Mouse (Mus musculus): ENCODE measurements around the gene Aqp3. TPM values are rescaled to one million over a fixed set of nuclear protein-coding genes. Genes with fewer than 3 reads are reported as not detected.

Gene Aqp3
- 3.9 and 4.4 TPM in 2 replicates for polyA plus RNA-seq (2016; fragmentation: Nextera tagmentation; extraction: Ambion mirVana)

- under 1% methylated on average over 42 of the region's 42 CpGs for WGBS
- H3K27me3 ChIP-seq (ENCODE audit: low read depth, poor library complexity, severe bottlenecking) = peaks cover 57% of the 10 kb centered on the region
- H3K36me3 ChIP-seq = no peaks in the 10 kb centered on the region
- peak; percentile 67 for DNase-seq (ENCODE audit: low spot score)
- peaks cover 27% of the 10 kb centered on the region for H3K4me1 ChIP-seq
- 0 out of 2 replicates have a peak within 1 kb of the TSS, but pooled peaks have one; percentile 4 for H3K27ac ChIP-seq
- H3K9me3 ChIP-seq (replicated peaks) = no peaks in the 10 kb centered on the region
- H3K4me3 ChIP-seq = peak within 1 kb of the TSS; percentile 53
Observed at GRCm38 (mm10) chr4:41097871-41098576, at the start of gene Aqp3. Aqp3 (minus strand) TSS chr4:41098183.

GRCm38 (mm10) chr4:41142601-41143000 is 44.6 kb upstream of the Aqp3 start:
- Histone ChIP-seq H3K27me3 (ENCODE audit: low read depth, poor library complexity, severe bottlenecking) (no peaks in the 10 kb centered on the region), H3K27ac (no peak overlapping the region), H3K4me1 (peaks cover 4% of the 10 kb centered on the region; the same call in 1 of the 2 replicates), H3K4me3 (no peak overlapping the region), H3K36me3 (peaks cover 88% of the 10 kb centered on the region), H3K9me3 (replicated peaks) (no peaks in the 10 kb centered on the region)
- 97% methylated on average over 2 of the region's 2 CpGs for WGBS
- DNase-seq (ENCODE audit: low spot score) = no peak

- Histone ChIP-seq H3K27me3 (ENCODE audit: low read depth, poor library complexity, severe bottlenecking) (no peaks in the 10 kb centered on the region), H3K9me3 (replicated peaks) (no peaks in the 10 kb centered on the region), H3K27ac (no peak overlapping the region), H3K4me1 (peaks cover 9% of the 10 kb centered on the region; the same call in 1 of the 2 replicates), H3K4me3 (no peak overlapping the region), H3K36me3 (peaks cover 69% of the 10 kb centered on the region)
- no peak for DNase-seq (ENCODE audit: low spot score)
- WGBS = 98% methylated on average over 6 of the region's 6 CpGs
Observed at GRCm38 (mm10) chr4:41140174-41140875, 42.3 kb upstream of the Aqp3 start.

- whole genome bisulfite sequencing = 0% methylated on average over 8 of the region's 8 CpGs
- Histone ChIP-seq H3K36me3 (peaks cover 39% of the 10 kb centered on the region), H3K27ac (peak overlapping the region; percentile 100), H3K27me3 (ENCODE audit: low read depth, poor library complexity, severe bottlenecking) (no peaks in the 10 kb centered on the region), H3K4me1 (peaks cover 25% of the 10 kb centered on the region), H3K9me3 (replicated peaks) (no peaks in the 10 kb centered on the region), H3K4me3 (peak overlapping the region; percentile 89)
- no peak for DNase-seq (ENCODE audit: low spot score)
Observed at GRCm38 (mm10) chr4:41136811-41137210, 38.8 kb upstream of the Aqp3 start.

- Histone ChIP-seq H3K4me1 (peaks cover 25% of the 10 kb centered on the region), H3K27me3 (ENCODE audit: low read depth, poor library complexity, severe bottlenecking) (no peaks in the 10 kb centered on the region), H3K36me3 (peaks cover 35% of the 10 kb centered on the region), H3K4me3 (peak overlapping the region; percentile 89), H3K27ac (peak overlapping the region; percentile 100), H3K9me3 (replicated peaks) (no peaks in the 10 kb centered on the region)
- no peak for DNase-seq (ENCODE audit: low spot score)
- 0% methylated on average over 4 of the region's 4 CpGs for WGBS
Observed at GRCm38 (mm10) chr4:41136454-41136805, 38.4 kb upstream of the Aqp3 start.

GRCm38 (mm10) chr4:41135711-41136453 is 37.9 kb upstream of the Aqp3 start, which contains the start of gene Ube2r2:
Ube2r2 (plus strand) TSS chr4:41135743.
- Histone ChIP-seq H3K27ac (peak within 1 kb of the TSS; percentile 100), H3K4me1 (peaks cover 25% of the 10 kb centered on the region), H3K36me3 (peaks cover 29% of the 10 kb centered on the region), H3K4me3 (peak within 1 kb of the TSS; percentile 89), H3K9me3 (replicated peaks) (no peaks in the 10 kb centered on the region), H3K27me3 (ENCODE audit: low read depth, poor library complexity, severe bottlenecking) (no peaks in the 10 kb centered on the region)
- peak; percentile 82 for DNase-seq (ENCODE audit: low spot score)
- WGBS = under 1% methylated on average over 61 of the region's 65 CpGs

GRCm38 (mm10) chr4:41134935-41135710 is 37.1 kb upstream of the Aqp3 start:
- Histone ChIP-seq H3K4me3 (peak overlapping the region; percentile 89), H3K36me3 (peaks cover 22% of the 10 kb centered on the region), H3K4me1 (peaks cover 25% of the 10 kb centered on the region), H3K27me3 (ENCODE audit: low read depth, poor library complexity, severe bottlenecking) (no peaks in the 10 kb centered on the region), H3K9me3 (replicated peaks) (no peaks in the 10 kb centered on the region), H3K27ac (peak overlapping the region; percentile 100)
- DNase-seq (ENCODE audit: low spot score) = peak; percentile 91
- 1% methylated on average over 37 of the region's 70 CpGs for WGBS

- peaks cover 25% of the 10 kb centered on the region for H3K4me1 ChIP-seq
- no peaks in the 10 kb centered on the region for H3K27me3 ChIP-seq (ENCODE audit: low read depth, poor library complexity, severe bottlenecking)
- no peak for DNase-seq (ENCODE audit: low spot score)
- H3K36me3 ChIP-seq = peaks cover 9% of the 10 kb centered on the region
- 78% methylated on average over 6 of the region's 6 CpGs for WGBS
- H3K9me3 ChIP-seq (replicated peaks) = no peaks in the 10 kb centered on the region
- no peak overlapping the region for H3K4me3 ChIP-seq
- H3K27ac ChIP-seq = peak overlapping the region; percentile 100; the same call in 1 of the 2 replicates
Observed at GRCm38 (mm10) chr4:41133529-41134291, 35.7 kb upstream of the Aqp3 start.

GRCm38 (mm10) chr4:41132471-41132870 is 34.5 kb upstream of the Aqp3 start:
- H3K4me3 ChIP-seq = no peak overlapping the region
- no peaks in the 10 kb centered on the region for H3K9me3 ChIP-seq (replicated peaks)
- H3K27me3 ChIP-seq (ENCODE audit: low read depth, poor library complexity, severe bottlenecking) = no peaks in the 10 kb centered on the region
- no peaks in the 10 kb centered on the region for H3K36me3 ChIP-seq
- H3K27ac ChIP-seq = no peak overlapping the region
- no peak for DNase-seq (ENCODE audit: low spot score)
- 87% methylated on average over 6 of the region's 6 CpGs for WGBS
- peaks cover 20% of the 10 kb centered on the region for H3K4me1 ChIP-seq

- 88% methylated on average over 3 of the region's 3 CpGs for WGBS
- Histone ChIP-seq H3K9me3 (replicated peaks) (no peaks in the 10 kb centered on the region), H3K4me1 (peaks cover 14% of the 10 kb centered on the region), H3K27ac (no peak overlapping the region), H3K27me3 (ENCODE audit: low read depth, poor library complexity, severe bottlenecking) (no peaks in the 10 kb centered on the region), H3K36me3 (no peaks in the 10 kb centered on the region), H3K4me3 (no peak overlapping the region)
- DNase-seq (ENCODE audit: low spot score) = no peak
Observed at GRCm38 (mm10) chr4:41129836-41130235, 31.9 kb upstream of the Aqp3 start.

- no peak overlapping the region for H3K4me3 ChIP-seq
- 16% methylated on average over 2 of the region's 2 CpGs for WGBS
Observed at GRCm38 (mm10) chr4:41129406-41129805, 31.4 kb upstream of the Aqp3 start.

More at GRCm38 (mm10) chr4:41129406-41129805, 31.4 kb upstream of the Aqp3 start:
- no peaks in the 10 kb centered on the region for H3K9me3 ChIP-seq (replicated peaks)
- H3K27me3 ChIP-seq (ENCODE audit: low read depth, poor library complexity, severe bottlenecking) = no peaks in the 10 kb centered on the region
- no peak overlapping the region for H3K27ac ChIP-seq
- no peaks in the 10 kb centered on the region for H3K36me3 ChIP-seq
- peaks cover 10% of the 10 kb centered on the region for H3K4me1 ChIP-seq
- peak; percentile 69 for DNase-seq (ENCODE audit: low spot score)

All from limb, embryonic 10.5 days (tissue).